Mouse (Mus musculus): ENCODE measurements at regions not wholly inside any gene's neighbourhood (a gene's known extent, or its start where the extent isn't known, plus 50 kb on each side); places are given as distances from the start of the nearest gene placed in this dataset.

- TF ChIP-seq CTCF (IDR thresholded peaks at IDR 0.05; ENCODE audit: control insufficient read depth, insufficient read depth, insufficient read length) (no peak), USF1 (IDR thresholded peaks at IDR 0.05; ENCODE audit: low read depth) (no peak), MAX (IDR thresholded peaks at IDR 0.05) (no peak), MYOG (IDR thresholded peaks at IDR 0.05; ENCODE audit: control insufficient read depth, extremely low read depth, insufficient read length) (no peak)
Measured at GRCm38 (mm10) chr12:69517616-69518015, 65.2 kb downstream of the Vcpkmt start.

All from C2C12 (cell line).